Mouse (Mus musculus) midbrain, embryonic 10.5 days (tissue): ENCODE results near the gene Fam89b. TPM values are rescaled to one million over a fixed set of nuclear protein-coding genes. Genes with fewer than 3 reads are reported as not detected.

Experiments
- DNase-seq: peaks from one replicate; pipeline ENCODE4 v3.0.0-alpha.2; 2017; ENCODE audit warnings: low spot score
- H3K27ac ChIP-seq: fragments of 300-500 bp; sonication (generic); replicated peaks from 2 replicates; pipeline ENCODE4 v1.5.1; 2016; ENCODE audit warnings: mild to moderate bottlenecking
- H3K27me3 ChIP-seq: fragments of 300-500 bp; sonication (generic); 2 replicates; pipeline ENCODE4 v1.6.1; 2016; ENCODE audit warnings: low read depth, mild to moderate bottlenecking; ENCODE audit not compliant: poor library complexity, severe bottlenecking
- H3K36me3 ChIP-seq: fragments of 300-500 bp; sonication (generic); 2 replicates; pipeline ENCODE4 v1.6.1; 2016; ENCODE audit warnings: mild to moderate bottlenecking, moderate library complexity
- H3K4me1 ChIP-seq: fragments of 300-500 bp; sonication (generic); 2 replicates; pipeline ENCODE4 v1.6.1; 2016
- H3K4me3 ChIP-seq: fragments of 300-500 bp; sonication (generic); 2 replicates; pipeline ENCODE4 v1.5.1; 2016; ENCODE audit warnings: mild to moderate bottlenecking, moderate library complexity
- H3K9me3 ChIP-seq: fragments of 300-500 bp; sonication (generic); replicated peaks from 2 replicates; pipeline ENCODE4 v1.6.1; 2016; ENCODE audit warnings: mild to moderate bottlenecking
- WGBS: fragments of 180-500 bp; shearing (Covaris S2); methylation state at CpG from one replicate; pipeline ENCODE4 v1.1.7; 2016; 5-methylcytosine and 5-hydroxymethylcytosine counted together
- microRNA-seq: library from miRNA; unstranded; fragments of <30 nt; microRNA quantifications from one replicate; pipeline ENCODE4, GENCODE M21; 2017
- polyA plus RNA-seq: library from polyadenylated mRNA; unstranded; fragments of >200 nt; fragmentation: Nextera tagmentation; extraction: Ambion mirVana; gene quantifications from 2 replicates; pipeline ENCODE4 v1.2.1, GENCODE M21; 2016

Fam89b gene
- polyA plus RNA-seq, 1 experiment from 2014 or later, result 141 TPM

DNA sequence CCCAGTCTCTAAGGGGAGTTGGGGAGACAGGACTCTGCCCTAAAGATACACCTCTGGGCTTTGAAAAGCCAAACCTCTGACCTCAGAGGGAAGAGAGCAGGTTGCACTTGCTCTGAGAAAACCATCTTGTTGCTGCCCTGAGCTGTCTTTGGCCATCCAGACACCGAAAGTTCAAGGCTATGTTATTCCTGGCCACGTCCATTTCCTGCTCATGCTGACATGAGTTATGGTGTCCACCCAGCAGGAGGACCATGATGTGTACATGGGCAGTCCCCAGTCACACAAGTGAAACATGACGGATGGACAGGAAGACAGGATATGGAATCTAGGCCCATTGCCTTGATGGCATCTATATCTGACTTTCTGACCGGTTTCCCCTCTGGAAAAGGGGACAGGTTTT is 49.0 kb downstream of the Fam89b start:
- DNase-seq, result no peak
- H3K4me1 ChIP-seq, result no peaks in the 10 kb centered on the region
- WGBS, result 91% methylated on average over 4 of the region's 4 CpGs
- H3K4me3 ChIP-seq, result no peak overlapping the region
- peaks cover 98% of the 10 kb centered on the region for H3K36me3 ChIP-seq
- no peaks in the 10 kb centered on the region for H3K27me3 ChIP-seq
- H3K27ac ChIP-seq, result no peak overlapping the region
- H3K9me3 ChIP-seq, result no peaks in the 10 kb centered on the region

Small RNAs within 50 kb of the gene (microRNA-seq; reads per million reads assigned to microRNA genes)
- not detected for gene Mir6987

Other genes starting within 250 kb of the Fam89b start
- gene Mus81, start 241.3 kb downstream of the Fam89b start, polyA plus RNA-seq, result 41.3 and 47.0 TPM in 2 replicates
- gene Cfl1, start 239.2 kb downstream of the Fam89b start, polyA plus RNA-seq, result 3,131 and 3,331 TPM in 2 replicates
- gene 1700020D05Rik, start 225.9 kb downstream of the Fam89b start, polyA plus RNA-seq, result not detected in 2 replicates
- 9.6 and 15.3 TPM in 2 replicates for gene Snx32, start 219.1 kb downstream of the Fam89b start, polyA plus RNA-seq
- gene Ovol1, start 169.0 kb downstream of the Fam89b start, polyA plus RNA-seq, result 0.16 and 0.29 TPM in 2 replicates
- gene Ap5b1, start 161.6 kb downstream of the Fam89b start, polyA plus RNA-seq, result 1.6 and 2.3 TPM in 2 replicates
- gene Rnaseh2c, start 127.8 kb downstream of the Fam89b start, polyA plus RNA-seq, result 186 and 200 TPM in 2 replicates
- gene Kat5, start 119.4 kb downstream of the Fam89b start, polyA plus RNA-seq, result 65.6 and 74.8 TPM in 2 replicates
- 28.7 and 31.2 TPM in 2 replicates for gene Rela, start 92.2 kb downstream of the Fam89b start, polyA plus RNA-seq
- 22.3 and 22.9 TPM in 2 replicates for gene Sipa1, start 65.9 kb downstream of the Fam89b start, polyA plus RNA-seq
- 28.7 and 29.9 TPM in 2 replicates for gene Map3k11, start 40.9 kb downstream of the Fam89b start, polyA plus RNA-seq
- 22.8 and 25.6 TPM in 2 replicates for gene Pcnx3, start 40.7 kb downstream of the Fam89b start, polyA plus RNA-seq
- 0.20 TPM in 1 of 2 replicates, not detected in the other for gene Kcnk7, start 25.3 kb downstream of the Fam89b start, polyA plus RNA-seq
- gene Ehbp1l1, start 3.3 kb downstream of the Fam89b start, polyA plus RNA-seq, result 9.3 and 9.5 TPM in 2 replicates
- 2.9 and 3.1 TPM in 2 replicates for gene Ltbp3, start 11.3 kb upstream of the Fam89b start, polyA plus RNA-seq
- gene Scyl1, start 41.8 kb upstream of the Fam89b start, polyA plus RNA-seq, result 68.3 and 71.3 TPM in 2 replicates
- gene Frmd8, start 145.6 kb upstream of the Fam89b start, polyA plus RNA-seq, result 33.8 and 34.9 TPM in 2 replicates
- 2.3 and 2.6 TPM in 2 replicates for gene Slc25a45, start 148.2 kb upstream of the Fam89b start, polyA plus RNA-seq
- 9.5 and 10.8 TPM in 2 replicates for gene Tigd3, start 164.5 kb upstream of the Fam89b start, polyA plus RNA-seq
- gene Dpf2, start 183.4 kb upstream of the Fam89b start, polyA plus RNA-seq, result 242 and 245 TPM in 2 replicates
- 1.8 and 2.2 TPM in 2 replicates for gene Cdc42ep2, start 195.2 kb upstream of the Fam89b start, polyA plus RNA-seq
- gene Pola2, start 234.5 kb upstream of the Fam89b start, polyA plus RNA-seq, result 97.3 and 110 TPM in 2 replicates